Mouse (Mus musculus) monocyte, adult 2 months (primary cell): ENCODE results near the gene Glmp.
"Not testable (repeated sequence)": the region's sequence is repeated elsewhere in the genome, so short reads cannot be mapped to it uniquely, and the experiment has no call there.

ENCODE experiments used
- DNase-seq, 2 experiments: peaks; one replicate each; pipeline ENCODE4 v3.0.0; 2022; ENCODE audit warnings: low spot score in 2 of 2, low read depth in 1 of 2

The Glmp gene

GRCm38 (mm10) chr3:88375750-88376626 lies 51.2 kb downstream of the Glmp start:
- not testable (repeated sequence) for DNase-seq

- DNase-seq: not testable (repeated sequence)
These were observed 51.8 kb downstream of the Glmp start for GRCm38 (mm10) chr3:88376644-88377043.

DNA sequence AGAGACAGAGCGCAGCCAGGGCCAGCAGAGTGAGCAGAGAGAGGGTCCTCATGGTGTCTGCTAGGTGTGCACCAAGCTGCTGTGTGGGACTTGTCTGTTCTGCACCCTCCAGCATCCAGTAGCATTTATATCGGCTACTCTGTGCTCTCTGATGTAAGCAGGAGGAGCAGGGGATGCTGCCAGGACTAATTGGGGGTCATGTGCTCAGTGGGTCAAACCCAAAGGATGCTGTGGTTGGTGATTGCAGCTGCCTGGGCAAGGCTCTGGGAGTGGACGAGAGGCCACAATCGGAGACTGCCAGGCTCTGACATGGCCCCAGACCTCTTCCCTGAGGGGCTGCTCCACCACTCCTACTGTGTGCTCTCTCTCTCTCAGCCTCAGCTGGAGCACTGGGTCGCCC lies 53.8 kb downstream of the Glmp start, which contains the start of gene Bglap2:
TSS of gene Bglap2 (minus strand) at position 101 of the 400 bp plus-strand sequence.
- not testable (repeated sequence) for DNase-seq
